Mouse (Mus musculus): ENCODE data around the gene Cdc25a. TPM values are rescaled to one million over a fixed set of nuclear protein-coding genes. Genes with fewer than 3 reads are reported as not detected.

The Cdc25a gene
- polyA plus RNA-seq, 1 experiment from 2014 or later = 39.5 TPM

Small RNA genes within 50 kb of the gene (microRNA-seq; reads per million reads assigned to microRNA genes)
- 1.8 reads per million for gene Mir7089

Other genes with a start within 250 kb of the Cdc25a start
- gene Fbxw24, start 249.5 kb upstream of the Cdc25a start, polyA plus RNA-seq (2016; fragmentation: Nextera tagmentation; extraction: Ambion mirVana) = not detected in 2 replicates
- not detected in 2 replicates for gene Fbxw25, start 210.9 kb upstream of the Cdc25a start, polyA plus RNA-seq (2016; fragmentation: Nextera tagmentation; extraction: Ambion mirVana)
- gene Fbxw18, start 172.9 kb upstream of the Cdc25a start, polyA plus RNA-seq (2016; fragmentation: Nextera tagmentation; extraction: Ambion mirVana) = 0.22 TPM in 1 of 2 replicates, not detected in the other
- gene Fbxw26, start 129.5 kb upstream of the Cdc25a start, polyA plus RNA-seq (2016; fragmentation: Nextera tagmentation; extraction: Ambion mirVana) = not detected in 2 replicates
- not detected in 2 replicates for gene Fbxw27, start 84.9 kb upstream of the Cdc25a start, polyA plus RNA-seq (2016; fragmentation: Nextera tagmentation; extraction: Ambion mirVana)
- not detected in 2 replicates for gene Spink8, start 63.3 kb upstream of the Cdc25a start, polyA plus RNA-seq (2016; fragmentation: Nextera tagmentation; extraction: Ambion mirVana)
- 109 and 126 TPM in 2 replicates for gene Nme6, start 42.8 kb upstream of the Cdc25a start, polyA plus RNA-seq (2016; fragmentation: Nextera tagmentation; extraction: Ambion mirVana)
- 0.16 TPM in 1 of 2 replicates, not detected in the other for gene Camp, start 26.0 kb upstream of the Cdc25a start, polyA plus RNA-seq (2016; fragmentation: Nextera tagmentation; extraction: Ambion mirVana)
- gene Map4, start 55.9 kb downstream of the Cdc25a start, polyA plus RNA-seq (2016; fragmentation: Nextera tagmentation; extraction: Ambion mirVana) = 69.3 and 84.1 TPM in 2 replicates
- gene Smarcc1, start 242.1 kb downstream of the Cdc25a start, polyA plus RNA-seq (2016; fragmentation: Nextera tagmentation; extraction: Ambion mirVana) = 180 and 185 TPM in 2 replicates
- gene Dhx30, start 242.3 kb downstream of the Cdc25a start, polyA plus RNA-seq (2016; fragmentation: Nextera tagmentation; extraction: Ambion mirVana) = 185 and 203 TPM in 2 replicates

All from midbrain, embryonic 10.5 days (tissue).